Mouse (Mus musculus) limb, embryonic 11.5 days (tissue): ENCODE measurements at regions not wholly inside any gene's neighbourhood (a gene's known extent, or its start where the extent isn't known, plus 50 kb on each side); places are given as distances from the start of the nearest gene placed in this dataset.

ENCODE experiments used
- ATAC-seq: fragments of 200-750 bp; cut with Nextera tagmentation; 2 replicates; pipeline ENCODE4 v1.8.0; 2017; ENCODE audit warnings: low read depth; ENCODE audit not compliant: insufficient number of reproducible peaks, low FRiP score, low TSS enrichment
- DNase-seq: peaks from one replicate; pipeline ENCODE4 v3.0.0-alpha.2; 2015; ENCODE audit warnings: low spot score
- H3K27ac ChIP-seq: fragments of 300-500 bp; sonication (generic); replicated peaks from 2 replicates; pipeline ENCODE4 v1.5.1; 2014; ENCODE audit warnings: low read depth, mild to moderate bottlenecking, low read length
- H3K27me3 ChIP-seq: fragments of 300-500 bp; sonication (generic); 2 replicates; pipeline ENCODE4 v1.6.1; 2014; ENCODE audit warnings: mild to moderate bottlenecking, low read length, mixed read lengths; ENCODE audit not compliant: control insufficient read depth, insufficient read depth
- H3K36me3 ChIP-seq: fragments of 300-500 bp; sonication (generic); 2 replicates; pipeline ENCODE4 v1.6.1; 2014; ENCODE audit warnings: mild to moderate bottlenecking, low read length, moderate library complexity, mixed read lengths; ENCODE audit not compliant: control insufficient read depth, insufficient read depth
- H3K4me1 ChIP-seq: fragments of 300-500 bp; sonication (generic); 2 replicates; pipeline ENCODE4 v1.6.1; 2014; ENCODE audit warnings: low read length, mixed read lengths; ENCODE audit not compliant: control insufficient read depth, insufficient read depth
- H3K4me2 ChIP-seq: fragments of 300-500 bp; sonication (generic); 2 replicates; pipeline ENCODE4 v1.6.1; 2014; ENCODE audit warnings: low read depth, mild to moderate bottlenecking, moderate library complexity; ENCODE audit not compliant: severe bottlenecking
- H3K4me3 ChIP-seq: fragments of 300-500 bp; sonication (generic); 2 replicates; pipeline ENCODE4 v1.5.1; 2014; ENCODE audit warnings: low read depth, low read length
- H3K9ac ChIP-seq: fragments of 300-500 bp; sonication (generic); 2 replicates; pipeline ENCODE4 v1.6.1; 2014; ENCODE audit warnings: mild to moderate bottlenecking, low read length
- H3K9me3 ChIP-seq: fragments of 300-500 bp; sonication (generic); 2 replicates; pipeline ENCODE4 v1.6.1; 2016; ENCODE audit warnings: low read length; ENCODE audit not compliant: control insufficient read depth
- WGBS: fragments of 180-500 bp; shearing (Covaris S2); extraction: QIAGEN DNeasy Blood & Tissue Kit; methylation state at CpG from one replicate; pipeline ENCODE4 v1.1.7; 2014; 5-methylcytosine and 5-hydroxymethylcytosine counted together

- WGBS = 83% methylated on average over 7 of the region's 7 CpGs
- Histone ChIP-seq H3K27me3 (no peaks in the 10 kb centered on the region), H3K4me1 (no peaks in the 10 kb centered on the region), H3K4me3 (no peak overlapping the region), H3K27ac (no peak overlapping the region), H3K9me3 (no peaks in the 10 kb centered on the region), H3K4me2 (no peak overlapping the region), H3K36me3 (no peaks in the 10 kb centered on the region), H3K9ac (no peak overlapping the region)
- no peak for DNase-seq
- ATAC-seq = peak; percentile 15; the same call in 1 of the 2 replicates
Measured at GRCm38 (mm10) chr1:128712876-128713275, 120.8 kb upstream of the Cxcr4 start.

GRCm38 (mm10) chr1:128711121-128711520 is 119.0 kb upstream of the Cxcr4 start:
- Histone ChIP-seq H3K4me2 (no peak overlapping the region), H3K9ac (no peak overlapping the region), H3K36me3 (no peaks in the 10 kb centered on the region), H3K4me3 (no peak overlapping the region), H3K27me3 (no peaks in the 10 kb centered on the region), H3K4me1 (no peaks in the 10 kb centered on the region), H3K27ac (no peak overlapping the region), H3K9me3 (no peaks in the 10 kb centered on the region)
- DNase-seq (no peak), ATAC-seq (no peak)
- 59% methylated on average over 5 of the region's 5 CpGs for WGBS

GRCm38 (mm10) chr1:128707747-128708146 is 115.7 kb upstream of the Cxcr4 start:
- DNase-seq (no peak), ATAC-seq (no peak)
- no peaks in the 10 kb centered on the region for H3K27me3 ChIP-seq
- H3K27ac ChIP-seq = no peak overlapping the region
- H3K9me3 ChIP-seq = no peaks in the 10 kb centered on the region
- no peak overlapping the region for H3K9ac ChIP-seq
- no peak overlapping the region for H3K4me3 ChIP-seq
- WGBS = 93% methylated on average over 6 of the region's 6 CpGs
- H3K4me1 ChIP-seq = no peaks in the 10 kb centered on the region
- H3K36me3 ChIP-seq = no peaks in the 10 kb centered on the region
- no peak overlapping the region for H3K4me2 ChIP-seq

DNA sequence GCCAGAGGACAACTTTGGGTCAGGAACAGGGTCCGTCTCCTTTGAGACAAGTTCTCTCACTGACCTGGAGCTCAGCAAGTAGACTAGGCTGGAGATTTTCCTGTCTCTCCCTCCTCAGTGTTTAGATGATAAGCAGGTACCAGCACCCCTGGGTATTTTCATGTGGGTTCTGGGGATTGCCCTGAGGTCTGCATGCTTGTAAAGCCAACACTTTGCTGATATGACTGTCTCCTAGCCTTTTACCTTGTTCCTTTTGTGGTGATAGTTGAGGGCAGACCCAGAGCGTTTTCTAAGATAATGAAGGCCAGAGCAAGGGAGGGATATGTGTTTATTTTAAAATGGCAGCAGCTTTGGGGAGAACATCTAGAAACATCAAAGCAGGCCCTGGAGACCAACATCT is 114.1 kb upstream of the Cxcr4 start:
- WGBS = 74% methylated on average over 2 of the region's 2 CpGs
- no peak for ATAC-seq

GRCm38 (mm10) chr1:128705071-128705503 is 113.0 kb upstream of the Cxcr4 start:
- no peak for DNase-seq
- no peaks in the 10 kb centered on the region for H3K4me1 ChIP-seq
- H3K9ac ChIP-seq = no peak overlapping the region
- H3K4me2 ChIP-seq = no peak overlapping the region
- H3K36me3 ChIP-seq = no peaks in the 10 kb centered on the region
- ATAC-seq = no peak
- no peaks in the 10 kb centered on the region for H3K27me3 ChIP-seq
- no peak overlapping the region for H3K4me3 ChIP-seq
- no peak overlapping the region for H3K27ac ChIP-seq
- WGBS = 74% methylated on average over 3 of the region's 3 CpGs
- H3K9me3 ChIP-seq = no peaks in the 10 kb centered on the region

More for the DNA sequence above, 114.1 kb upstream of the Cxcr4 start:
- H3K36me3 ChIP-seq = no peaks in the 10 kb centered on the region
- no peak overlapping the region for H3K9ac ChIP-seq
- no peak overlapping the region for H3K4me3 ChIP-seq
- H3K27ac ChIP-seq = no peak overlapping the region
- DNase-seq = no peak
- H3K4me1 ChIP-seq = no peaks in the 10 kb centered on the region
- no peaks in the 10 kb centered on the region for H3K27me3 ChIP-seq
- no peaks in the 10 kb centered on the region for H3K9me3 ChIP-seq
- no peak overlapping the region for H3K4me2 ChIP-seq

- Histone ChIP-seq H3K36me3 (no peaks in the 10 kb centered on the region), H3K27me3 (no peaks in the 10 kb centered on the region), H3K27ac (no peak overlapping the region), H3K4me3 (no peak overlapping the region), H3K4me1 (no peaks in the 10 kb centered on the region), H3K4me2 (no peak overlapping the region), H3K9ac (no peak overlapping the region), H3K9me3 (no peaks in the 10 kb centered on the region)
- no peak for ATAC-seq
- WGBS = 83% methylated on average over 3 of the region's 3 CpGs
- DNase-seq = no peak
Measured at GRCm38 (mm10) chr1:128701326-128701725, 109.2 kb upstream of the Cxcr4 start.

DNA sequence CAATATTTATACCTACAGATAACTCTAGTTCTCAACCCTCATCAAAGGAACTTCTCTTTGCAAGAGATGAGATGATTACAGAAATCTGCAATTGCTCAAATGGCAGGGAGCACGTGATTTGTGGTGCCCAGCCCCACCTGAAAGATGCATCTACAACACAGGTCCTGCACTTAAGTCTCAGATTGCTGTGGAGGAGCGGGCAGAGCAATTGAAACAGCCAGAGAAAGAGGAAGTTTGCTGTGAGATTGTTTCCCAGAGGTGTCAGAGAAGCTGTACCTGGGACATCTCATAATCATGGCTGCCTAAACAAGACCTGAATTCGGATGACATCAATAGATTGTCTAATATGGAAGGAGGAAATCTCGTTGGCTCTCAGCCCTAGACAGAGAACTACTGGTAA is 105.9 kb upstream of the Cxcr4 start:
- no peaks in the 10 kb centered on the region for H3K27me3 ChIP-seq
- H3K36me3 ChIP-seq = no peaks in the 10 kb centered on the region
- no peak for ATAC-seq
- no peak overlapping the region for H3K4me3 ChIP-seq
- 85% methylated on average over 4 of the region's 4 CpGs for WGBS
- no peak overlapping the region for H3K27ac ChIP-seq
- no peaks in the 10 kb centered on the region for H3K4me1 ChIP-seq
- H3K4me2 ChIP-seq = no peak overlapping the region
- DNase-seq = no peak
- H3K9me3 ChIP-seq = no peaks in the 10 kb centered on the region
- H3K9ac ChIP-seq = no peak overlapping the region

DNA sequence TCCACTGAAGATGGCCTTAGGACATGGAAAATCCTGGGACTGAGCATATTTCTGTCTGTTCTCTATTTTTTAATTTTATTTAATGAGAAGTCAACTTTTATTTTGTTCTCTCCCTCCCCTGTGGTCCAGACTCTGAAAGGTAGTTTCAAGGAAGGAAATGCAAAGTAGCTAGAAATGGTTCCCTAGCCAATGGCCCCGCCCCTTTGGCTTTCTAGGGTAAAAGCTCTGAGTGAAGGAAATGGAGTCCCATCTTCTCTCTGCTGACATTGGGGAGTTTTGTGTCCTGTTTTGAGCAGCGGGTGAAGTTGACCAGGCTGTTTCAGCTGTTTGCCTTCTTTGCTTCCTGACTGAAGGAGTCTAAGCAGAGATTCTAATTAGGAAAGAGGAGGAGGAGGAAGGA is 103.8 kb upstream of the Cxcr4 start:
- Histone ChIP-seq H3K4me2 (no peak overlapping the region), H3K9me3 (no peaks in the 10 kb centered on the region), H3K4me1 (no peaks in the 10 kb centered on the region), H3K36me3 (no peaks in the 10 kb centered on the region), H3K27ac (no peak overlapping the region), H3K9ac (no peak overlapping the region), H3K27me3 (no peaks in the 10 kb centered on the region), H3K4me3 (no peak overlapping the region)
- ATAC-seq (no peak), DNase-seq (no peak)
- 84% methylated on average over 2 of the region's 2 CpGs for WGBS

GRCm38 (mm10) chr1:128692799-128693198 is 100.7 kb upstream of the Cxcr4 start:
- no peak overlapping the region for H3K9ac ChIP-seq
- no peak overlapping the region for H3K27ac ChIP-seq
- no peak overlapping the region for H3K4me2 ChIP-seq
- ATAC-seq (no peak), DNase-seq (no peak)
- no peaks in the 10 kb centered on the region for H3K9me3 ChIP-seq
- no peaks in the 10 kb centered on the region for H3K4me1 ChIP-seq
- H3K4me3 ChIP-seq = no peak overlapping the region
- no peaks in the 10 kb centered on the region for H3K36me3 ChIP-seq
- no peaks in the 10 kb centered on the region for H3K27me3 ChIP-seq
